Mouse (Mus musculus): Measurements from ENCODE around the gene Ubl4b.
A peak's percentile ranks its signal among the peaks of the same experiment; 100 is the strongest.

Gene Ubl4b

DNA sequence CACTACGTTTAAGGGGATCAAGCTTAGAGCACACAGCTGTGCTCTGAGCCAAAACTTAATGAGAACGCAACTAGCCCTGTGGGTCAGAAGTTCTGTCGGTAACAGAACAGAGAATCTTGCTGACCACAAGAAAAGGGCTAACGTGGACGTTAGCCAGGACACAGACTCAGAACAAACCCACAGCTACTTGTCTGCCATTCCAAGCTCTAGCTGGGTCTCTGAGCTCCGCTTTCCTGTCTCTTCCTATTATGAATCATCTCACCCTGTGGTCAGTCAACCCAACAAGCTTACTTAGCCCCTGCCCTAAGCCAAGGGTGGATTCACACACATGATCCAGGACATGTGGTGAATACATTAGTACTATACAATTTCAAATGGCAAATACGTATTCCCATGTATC is 12.9 kb upstream of the Ubl4b start:
- DNase-seq: no peak

DNA sequence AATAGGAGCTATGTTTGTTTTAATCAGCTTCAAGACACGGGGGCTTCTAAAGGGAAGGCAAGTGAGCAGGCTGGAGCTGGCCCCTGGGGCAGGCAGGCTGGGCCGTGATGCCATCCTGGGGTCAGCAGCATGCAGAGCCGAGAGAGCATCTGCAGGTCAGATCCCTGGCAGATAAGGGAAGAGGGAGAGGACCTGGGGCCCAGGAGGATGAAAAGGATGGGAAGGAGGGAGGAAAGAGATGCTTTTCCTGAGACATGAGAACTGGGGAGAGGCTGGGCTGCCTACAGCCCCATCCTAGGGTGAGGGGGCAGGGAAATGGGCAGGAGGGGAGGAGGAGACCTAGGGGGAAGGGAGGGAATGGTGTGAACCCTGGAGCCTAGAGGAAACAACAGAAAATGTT is 10.5 kb upstream of the Ubl4b start:
- no peak for DNase-seq

GRCm38 (mm10) chr3:107563880-107564279 is 9.0 kb upstream of the Ubl4b start:
- no peak for DNase-seq

- no peak for DNase-seq
These were observed 7.7 kb upstream of the Ubl4b start for GRCm38 (mm10) chr3:107562591-107562990.

DNA sequence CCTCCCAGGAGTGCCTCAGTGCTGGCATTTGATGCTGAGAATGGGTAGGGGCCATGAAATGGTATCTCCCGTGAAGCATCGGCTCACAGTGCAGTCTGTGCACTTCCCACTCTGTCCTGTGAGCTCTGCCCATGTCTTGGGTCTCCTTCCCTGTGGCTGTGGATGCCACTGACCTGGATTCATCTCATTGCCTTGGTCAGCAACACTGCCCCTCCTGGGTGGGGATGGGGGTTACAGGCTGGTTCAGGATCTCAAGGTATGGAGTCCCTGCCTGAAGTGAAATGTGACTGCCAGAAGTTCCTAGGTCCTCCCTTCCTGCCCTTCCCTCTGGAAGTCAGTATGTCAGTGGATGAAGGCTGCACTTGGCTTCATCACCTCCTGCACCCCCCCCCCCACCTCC is 7.2 kb upstream of the Ubl4b start:
- DNase-seq: no peak

DNA sequence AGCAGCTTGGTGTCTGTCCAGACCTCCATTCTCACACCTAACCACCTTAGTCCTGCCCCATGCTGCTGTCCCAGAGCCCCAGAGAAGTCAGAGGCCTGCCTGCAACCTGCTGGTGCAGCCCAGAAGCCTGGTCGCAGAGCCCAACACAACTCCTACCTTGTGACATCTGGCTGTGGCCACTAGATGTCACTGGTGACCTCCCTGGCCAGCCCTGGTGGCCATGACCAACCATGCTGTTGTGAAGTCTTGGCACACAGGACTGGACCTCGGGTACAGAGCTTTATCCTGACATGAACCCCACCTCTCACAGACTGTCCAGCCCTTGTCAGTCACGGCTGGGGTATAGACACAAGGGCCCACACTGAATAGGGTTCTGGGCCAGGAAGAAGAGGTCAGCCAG is 4.3 kb upstream of the Ubl4b start:
- DNase-seq: peak; percentile 32 to 50

DNA sequence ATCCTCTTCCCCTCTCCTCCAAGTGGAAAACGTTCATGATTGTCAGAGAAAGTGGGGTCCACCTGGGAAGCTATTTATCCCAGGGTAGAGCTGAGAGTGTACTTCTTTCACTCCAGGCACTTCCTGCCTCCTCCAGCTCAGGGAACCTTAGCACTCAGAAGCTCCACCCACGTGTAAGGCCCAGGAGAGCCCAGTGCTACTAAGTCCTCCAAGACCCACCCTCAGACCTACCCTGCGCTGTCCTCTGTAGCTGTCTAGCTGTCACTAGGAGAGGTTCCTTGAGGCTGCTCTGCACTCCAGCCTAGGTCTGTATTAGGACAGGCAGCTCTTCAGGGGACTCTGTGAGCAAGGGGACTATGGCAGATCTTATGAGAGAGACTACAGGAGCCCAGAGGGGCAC is 3.9 kb upstream of the Ubl4b start:
- DNase-seq: no peak

DNA sequence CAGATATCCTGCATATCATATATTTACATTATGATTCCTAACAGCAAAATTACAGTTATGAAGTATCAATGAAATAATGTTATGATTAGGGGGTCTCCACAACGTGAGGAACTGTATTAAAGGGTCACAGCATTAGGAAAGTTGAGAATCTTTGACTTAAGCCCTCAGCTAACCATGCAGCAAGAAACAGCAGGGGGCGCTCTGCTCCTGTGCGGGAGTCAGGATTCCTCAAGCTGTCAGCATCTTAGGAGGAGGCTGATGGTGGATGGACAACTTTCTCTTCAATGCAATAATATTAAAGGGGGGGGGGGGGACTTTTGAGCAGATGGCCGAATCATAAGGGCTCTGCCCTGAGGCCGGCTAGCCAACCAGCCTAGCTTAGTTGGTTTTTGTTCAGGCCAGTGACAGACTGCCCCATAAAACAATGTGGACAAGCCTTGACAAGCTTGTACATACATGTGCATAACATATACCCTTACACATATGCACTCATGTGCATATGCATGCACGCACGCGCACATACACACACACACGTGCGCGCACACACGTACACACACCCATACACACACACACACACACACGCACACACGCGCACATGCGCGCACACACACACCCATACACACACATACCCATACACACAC is 4.3 kb downstream of the Ubl4b start:
- peak; percentile 9 to 21 for DNase-seq

GRCm38 (mm10) chr3:107546956-107547355 is 7.9 kb downstream of the Ubl4b start:
- DNase-seq: no peak

DNA sequence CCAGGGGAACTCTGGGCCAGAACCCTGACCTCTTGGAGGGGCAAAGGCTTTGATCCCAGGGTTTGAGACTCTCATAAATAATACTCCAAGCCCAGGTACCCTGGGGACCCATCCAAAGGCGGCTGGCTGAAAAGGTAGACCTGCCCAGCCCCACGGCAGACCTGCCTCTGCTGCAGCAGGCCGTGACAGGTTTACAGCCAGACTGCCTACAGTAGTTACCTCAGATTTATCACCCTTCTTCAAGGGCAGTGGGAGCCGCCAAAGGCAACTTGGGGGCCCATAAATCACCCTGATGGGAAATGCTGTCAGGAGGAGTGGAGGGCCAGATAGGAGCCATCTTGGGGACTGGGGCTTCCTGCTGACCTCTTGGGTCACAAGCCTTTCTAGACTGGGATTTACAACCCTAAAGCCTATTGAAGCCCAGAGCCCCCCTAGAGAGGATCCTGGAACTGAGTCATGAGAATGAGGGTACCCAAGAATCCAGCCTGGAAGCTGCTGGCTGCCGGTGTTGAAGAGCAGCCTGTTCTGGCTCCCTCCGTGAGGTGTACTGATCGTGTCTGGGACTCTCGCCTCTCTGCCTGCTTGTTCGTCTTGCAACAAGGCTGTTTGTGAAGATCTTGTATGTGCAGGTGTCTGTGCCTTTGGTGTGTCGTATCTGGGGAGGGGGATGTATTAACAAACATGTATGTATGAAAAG is 9.0 kb downstream of the Ubl4b start:
- DNase-seq: no peak

GRCm38 (mm10) chr3:107545278-107545677 is 9.6 kb downstream of the Ubl4b start:
- DNase-seq: no peak

DNA sequence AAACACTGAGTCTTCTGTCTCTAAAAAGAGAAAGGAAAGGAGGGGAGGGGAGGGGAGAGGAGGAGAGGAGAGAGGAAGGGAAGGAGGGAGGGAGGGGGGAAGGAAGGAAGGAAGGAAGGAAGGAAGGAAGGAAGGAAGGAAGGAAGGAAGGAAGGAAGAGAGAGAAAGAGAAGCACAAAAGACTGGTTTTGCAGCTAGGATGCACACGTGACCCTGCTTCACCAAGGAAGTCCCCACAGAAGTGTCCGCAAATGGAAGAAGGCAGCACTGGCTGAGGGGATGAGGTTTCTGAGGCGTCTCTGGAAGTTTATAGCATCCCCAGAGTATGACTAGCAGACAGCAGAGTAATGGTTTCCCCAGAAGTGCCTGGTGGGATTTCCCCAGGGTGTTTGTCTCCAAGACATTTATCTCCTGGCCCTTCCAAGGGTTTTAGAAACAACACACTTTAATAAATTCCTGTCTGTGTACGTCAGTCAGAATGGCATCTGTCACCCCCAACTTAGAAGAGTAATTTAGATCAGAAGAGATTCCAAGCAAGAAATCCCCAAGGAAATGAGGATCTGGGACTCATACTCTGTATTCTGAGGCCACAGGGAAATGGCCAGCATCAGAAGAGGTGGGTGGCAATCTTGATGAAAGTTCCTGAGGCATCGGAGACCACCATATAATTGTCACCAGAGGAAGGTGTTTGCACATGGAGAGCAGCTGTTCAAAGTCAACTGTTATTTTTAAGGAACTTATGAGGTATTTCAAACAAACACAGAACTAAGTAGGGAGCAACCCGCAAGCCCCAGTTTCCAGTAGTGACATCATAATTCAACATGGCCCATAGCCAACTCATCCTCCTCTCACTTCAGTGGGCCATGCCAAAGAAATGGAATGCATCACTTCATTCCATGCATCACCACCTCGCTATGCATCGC is 11.5 kb downstream of the Ubl4b start:
- no peak for DNase-seq

DNA sequence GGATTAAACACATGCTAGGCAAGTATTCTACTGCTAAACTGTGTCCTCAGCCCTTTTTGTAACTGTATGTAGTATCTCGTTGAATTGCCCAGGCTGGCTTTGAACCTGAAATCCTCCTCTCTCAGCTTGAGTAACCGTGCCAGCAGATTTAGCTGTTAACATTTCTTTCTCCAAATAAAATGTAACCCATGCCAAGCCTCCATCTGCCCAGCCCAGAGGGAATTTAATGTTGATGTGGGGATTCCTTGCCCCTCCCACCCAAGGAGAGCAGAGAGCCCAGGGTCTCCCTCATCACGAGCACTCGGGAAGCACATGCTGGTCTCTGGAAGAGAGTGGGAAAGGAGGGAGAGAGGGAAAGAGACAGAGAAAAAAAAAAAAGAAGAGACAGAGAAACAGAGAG is 12.3 kb downstream of the Ubl4b start:
- DNase-seq: no peak

GRCm38 (mm10) chr3:107537504-107537889 is 17.4 kb downstream of the Ubl4b start:
- DNase-seq: no peak

- DNase-seq: no peak
These were observed 17.9 kb downstream of the Ubl4b start for GRCm38 (mm10) chr3:107536810-107537503.

DNA sequence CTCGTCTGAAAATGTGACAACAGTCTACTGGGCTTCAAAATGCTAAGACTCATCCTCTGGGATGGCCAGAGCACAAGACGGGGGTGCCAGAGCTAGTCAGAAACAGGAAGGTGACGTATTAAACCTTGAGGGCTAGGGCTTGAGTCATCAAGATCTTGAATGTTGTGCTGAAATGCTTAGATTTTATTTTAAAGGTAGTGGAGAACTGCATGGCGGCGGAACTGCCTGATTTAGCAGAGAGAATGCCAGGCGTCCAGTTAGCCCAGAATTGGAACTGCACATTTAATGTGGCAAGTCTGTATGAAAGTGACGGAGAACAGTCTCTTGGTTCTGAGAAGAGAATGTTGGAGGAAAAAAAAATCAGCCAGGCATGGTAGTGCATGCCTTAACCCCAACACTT is 19.9 kb downstream of the Ubl4b start:
- no peak for DNase-seq

GRCm38 (mm10) chr3:107533532-107533931 is 21.3 kb downstream of the Ubl4b start:
- DNase-seq: no peak

- DNase-seq: no peak
These were observed 24.3 kb downstream of the Ubl4b start for GRCm38 (mm10) chr3:107530581-107530980.

GRCm38 (mm10) chr3:107529182-107529581 is 25.7 kb downstream of the Ubl4b start:
- no peak for DNase-seq

- no peak for DNase-seq
These were observed 26.3 kb downstream of the Ubl4b start for GRCm38 (mm10) chr3:107528401-107529118.

DNA sequence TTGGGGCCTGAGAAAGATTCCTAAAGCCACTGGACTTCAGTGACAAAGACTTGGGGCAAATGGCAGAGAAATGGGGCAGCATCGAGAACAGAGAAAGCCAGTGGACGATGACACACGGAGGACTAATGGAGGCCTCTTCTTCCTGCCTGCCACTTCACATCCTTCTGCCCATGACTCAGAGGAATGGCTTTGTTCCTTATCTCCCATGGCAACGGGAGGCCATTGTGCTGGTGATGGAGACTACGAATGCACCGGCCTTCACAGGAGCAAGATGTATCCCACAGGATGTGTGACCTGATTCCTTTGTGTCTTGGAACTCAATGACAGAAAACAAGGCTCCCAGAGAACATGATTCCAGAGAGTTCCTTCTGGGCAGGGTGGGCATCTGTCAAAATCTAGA is 30.3 kb downstream of the Ubl4b start:
- DNase-seq: no peak

DNA sequence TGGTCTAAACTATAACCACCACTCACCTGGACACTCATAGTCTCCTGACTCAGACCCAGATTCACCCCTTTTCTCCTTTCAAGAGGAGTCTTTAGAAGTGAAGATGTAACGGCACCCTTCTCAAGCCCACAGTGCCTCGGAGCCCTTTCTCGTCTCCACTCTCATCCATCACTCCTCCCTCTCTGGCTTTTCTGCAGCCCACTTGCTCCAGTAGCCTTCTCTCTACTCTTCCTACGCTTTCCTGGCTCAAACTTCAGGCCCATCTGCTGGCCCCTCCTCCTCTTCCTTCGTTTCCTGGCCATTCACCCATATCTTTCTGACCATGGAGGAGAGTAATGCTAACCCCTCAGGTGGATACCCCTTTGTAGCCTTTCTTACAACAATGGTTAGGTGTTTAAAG is 33.9 kb downstream of the Ubl4b start:
- no peak for DNase-seq

Measured in lung, adult 18-20 months (tissue).